In genomic region chr9:72405882-72406638, GRCm38 (mm10) we compare ENCODE assay signal across 29 mouse cellular contexts. TPM values are rescaled to one million over a fixed set of nuclear protein-coding genes. Genes with fewer than 3 reads are reported as not detected.
DNase-seq lines count a peak whose midpoint lies in the region; ATAC-seq and TF ChIP-seq lines count a peak whose summit lies in the region.
"Had no signal": no experiment of that assay in that cellular context is flagged by ENCODE, and none has a peak within 500 bp of the region (broad histone marks: within the 10 kb centered on the region; RNA-seq: fewer than 3 reads in every experiment).

No protein-coding gene starts in this region.

- no peak overlapping the region for H3K4me3 ChIP-seq in liver, embryonic 12.5 days
- no peak overlapping the region for H3K4me3 ChIP-seq in liver, postnatal 0 days (ENCODE audit: low read depth, low read length)
- H3K4me3 ChIP-seq in midbrain, embryonic 15.5 days: no peak overlapping the region
- H3K4me3 ChIP-seq: erythroblast, embryonic 14.5 days; heart, embryonic 10.5 days; heart, embryonic 15.5 days; hindbrain, embryonic 12.5 days; left cerebral cortex, adult 2 months; limb, embryonic 12.5 days; stomach, embryonic 15.5 days had no signal

- H3K9ac ChIP-seq in liver, embryonic 12.5 days: peak overlapping the region; percentile 29; the same call in 1 of the 2 replicates
- H3K9ac ChIP-seq in liver, postnatal 0 days (replicated peaks): no peak overlapping the region
- H3K9ac ChIP-seq in midbrain, embryonic 15.5 days: no peak overlapping the region
- H3K9ac ChIP-seq: forebrain, postnatal 0 days; heart, embryonic 15.5 days; hindbrain, embryonic 12.5 days; limb, embryonic 12.5 days; stomach, embryonic 15.5 days had no signal

- H3K4me2 ChIP-seq in liver, embryonic 12.5 days: peak overlapping the region; percentile 32
- no peak overlapping the region; the same call in 1 of the 2 replicates for H3K4me2 ChIP-seq in liver, postnatal 0 days (ENCODE audit: low read depth, low read length)
- no peak overlapping the region for H3K4me2 ChIP-seq in midbrain, embryonic 15.5 days
- H3K4me2 ChIP-seq: heart, embryonic 15.5 days; hindbrain, embryonic 12.5 days; limb, embryonic 12.5 days; stomach, embryonic 15.5 days had no signal

- DNase-seq in heart, adult 11 months: peak; percentile 31
- no peak for DNase-seq in heart, postnatal 36 days
- DNase-seq in liver, postnatal 0 days: no peak
- DNase-seq in thymus, postnatal 4 days: peak; percentile 54
- no peak for DNase-seq in kidney, postnatal 25 days
- DNase-seq in urinary bladder, postnatal 25 days (ENCODE audit: low spot score): no peak
- DNase-seq: adrenal gland, postnatal 25 days; cerebellum, adult 11-12 months; cerebellum, postnatal 10 days; forebrain, postnatal 0 days; kidney, adult 8-10 months; lung, adult 18-20 months; lung, postnatal 4 days; midbrain, embryonic 14.5 days; right cerebral cortex, postnatal 25 days had no signal

- TF ChIP-seq CTCF in liver, postnatal 0 days (IDR thresholded peaks at IDR 0.05; ENCODE audit: low read depth): no peak

- H3K27ac ChIP-seq in liver, embryonic 12.5 days: peak overlapping the region; percentile 54; the same call in 1 of the 2 replicates
- H3K27ac ChIP-seq in liver, postnatal 0 days (ENCODE audit: low read depth): no peak overlapping the region
- H3K27ac ChIP-seq in midbrain, embryonic 15.5 days: no peak overlapping the region
- H3K27ac ChIP-seq: heart, embryonic 10.5 days; heart, embryonic 15.5 days; hindbrain, embryonic 12.5 days; kidney, postnatal 0 days; left cerebral cortex, adult 2 months; limb, embryonic 12.5 days; stomach, embryonic 15.5 days had no signal

- no peak for ATAC-seq in liver, embryonic 12.5 days
- ATAC-seq in liver, postnatal 0 days: no peak
- no peak for ATAC-seq in midbrain, embryonic 15.5 days (replicated peaks)
- ATAC-seq: forebrain, postnatal 0 days; intestine, embryonic 16.5 days; lung, postnatal 0 days had no signal

- TF ChIP-seq EP300 in liver, postnatal 0 days (IDR thresholded peaks at IDR 0.05; ENCODE audit: low read depth): peak; percentile 71; the same call in 1 of the 2 replicates

- 59% methylated on average over 9 of the region's 9 CpGs for WGBS in liver, embryonic 12.5 days (ENCODE audit: insufficient replicate concordance)
- 69% methylated on average over 9 of the region's 9 CpGs for WGBS in liver, postnatal 0 days (ENCODE audit: insufficient replicate concordance)
- 91% methylated on average over 9 of the region's 9 CpGs for WGBS in midbrain, embryonic 15.5 days

- no peaks in the 10 kb centered on the region for H3K9me3 ChIP-seq in liver, embryonic 12.5 days (replicated peaks)
- no peaks in the 10 kb centered on the region for H3K9me3 ChIP-seq in liver, postnatal 0 days (ENCODE audit: low read length)
- H3K9me3 ChIP-seq in midbrain, embryonic 15.5 days: no peaks in the 10 kb centered on the region
- H3K9me3 ChIP-seq: heart, embryonic 10.5 days; heart, embryonic 15.5 days; hindbrain, embryonic 12.5 days; limb, embryonic 12.5 days; megakaryocyte, embryonic 14.5 days; stomach, embryonic 15.5 days had no signal

- H3K36me3 ChIP-seq in liver, embryonic 12.5 days: no peaks in the 10 kb centered on the region
- H3K36me3 ChIP-seq in liver, postnatal 0 days (replicated peaks; ENCODE audit: insufficient read depth, low read length): no peaks in the 10 kb centered on the region
- no peaks in the 10 kb centered on the region for H3K36me3 ChIP-seq in midbrain, embryonic 15.5 days (replicated peaks)
- H3K36me3 ChIP-seq: heart, embryonic 10.5 days; heart, embryonic 15.5 days; hindbrain, embryonic 12.5 days; limb, embryonic 12.5 days; stomach, embryonic 15.5 days had no signal

- intact Hi-C loops in heart, postnatal 36 days (cut with DNase I): loop anchor here (5.0 kb wide), 1 partner anchor 759 kb away; no protein-coding TSS in a partner anchor

- peaks cover 66% of the 10 kb centered on the region for H3K4me1 ChIP-seq in liver, embryonic 12.5 days
- peaks cover 10% of the 10 kb centered on the region for H3K4me1 ChIP-seq in liver, postnatal 0 days (ENCODE audit: insufficient read depth)
- H3K4me1 ChIP-seq in midbrain, embryonic 15.5 days: peaks cover 18% of the 10 kb centered on the region
- H3K4me1 ChIP-seq: limb, embryonic 12.5 days; stomach, embryonic 15.5 days had no signal

- no peaks in the 10 kb centered on the region for H3K27me3 ChIP-seq in liver, embryonic 12.5 days (replicated peaks)
- H3K27me3 ChIP-seq in liver, postnatal 0 days (ENCODE audit: insufficient read depth, low read length): no peaks in the 10 kb centered on the region
- no peaks in the 10 kb centered on the region for H3K27me3 ChIP-seq in midbrain, embryonic 15.5 days (replicated peaks)
- H3K27me3 ChIP-seq: CH12.LX; heart, embryonic 15.5 days; hindbrain, embryonic 12.5 days; stomach, embryonic 15.5 days had no signal

RNA-seq across cellular contexts. Expression of gene Mns1, which starts 31.8 kb away (rescaled TPM):
- under 1 TPM; 0.14 to 0.30 TPM for total RNA-seq in heart, postnatal 36 days (2021)
- polyA plus RNA-seq in liver, embryonic 12.5 days (2016; fragmentation: Nextera tagmentation; extraction: Ambion mirVana): 119 and 123 TPM in 2 replicates
- 36.4 and 41.9 TPM in 2 replicates for polyA plus RNA-seq in liver, postnatal 0 days (2015; fragmentation: Nextera tagmentation; extraction: Ambion mirVana)
- 6.5 and 7.4 TPM in 2 replicates for polyA plus RNA-seq in midbrain, embryonic 15.5 days (2015; fragmentation: Nextera tagmentation; extraction: Ambion mirVana)

Comparison
In these comparisons a context has a peak if more than half of its experiments do, and no peak if none do; other contexts are left out.
1. DNase-seq: peak in heart, adult 11 months (single experiment) and thymus, postnatal 4 days (single experiment); none in heart, postnatal 36 days (0 of 2), liver, postnatal 0 days (single experiment), kidney, postnatal 25 days (0 of 2) and urinary bladder, postnatal 25 days (single experiment).